Mouse (Mus musculus) B cell, adult 62 days (primary cell): Measurements from ENCODE around the gene Trex1. TPM values are rescaled to one million over a fixed set of nuclear protein-coding genes. Genes with fewer than 3 reads are reported as not detected.

Experiments
- total RNA-seq: library from RNA; stranded (reverse); gene quantifications from 4 replicates; pipeline ENCODE4 v1.2.4, GENCODE M21; 2023

Trex1 gene
- 10.8 to 15.8 TPM (median 14.9 TPM) in 4 replicates for total RNA-seq

DNA sequence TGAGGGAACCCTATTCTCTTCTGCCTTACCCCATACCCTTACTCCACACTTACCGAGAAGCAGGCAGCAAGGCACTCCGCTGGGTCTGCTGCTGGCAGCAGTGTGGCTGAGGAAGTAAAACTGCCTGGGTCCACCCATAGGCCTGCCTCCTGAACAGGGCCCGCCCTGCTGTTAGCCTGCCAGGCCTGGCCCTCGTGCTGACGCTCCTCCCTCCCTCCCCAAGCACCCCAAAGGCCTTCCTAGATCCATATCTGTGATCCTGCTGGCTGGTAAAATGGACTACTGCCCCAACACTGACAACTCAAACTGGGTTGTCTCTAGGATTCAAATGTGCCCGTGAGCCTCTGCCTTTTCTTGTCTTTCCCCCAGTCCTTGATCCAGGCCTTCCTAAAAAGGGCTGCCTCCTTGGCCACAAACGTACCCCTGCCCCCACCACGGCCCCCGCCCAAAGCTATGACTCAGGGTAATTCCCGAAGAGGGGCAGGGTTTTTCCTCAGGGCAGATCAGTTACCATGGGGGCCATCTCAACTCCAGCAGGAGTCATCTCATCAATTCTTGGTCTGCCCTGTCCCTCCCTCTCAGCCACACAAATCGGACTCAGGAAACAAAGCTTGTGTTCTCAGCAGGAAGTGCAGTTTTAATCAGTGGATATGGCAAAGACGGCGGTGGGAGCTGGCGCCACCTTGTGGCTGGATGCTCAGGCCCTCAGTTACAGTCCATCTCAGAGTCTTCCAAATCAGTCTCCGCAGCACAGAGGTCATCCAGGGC lies at the start of gene Trex1:
Gene Trex1 (minus strand): TSS at position 599 of the 768 bp plus-strand sequence.

GRCm38 (mm10) chr9:109095137-109095982 lies 35.8 kb upstream of the Trex1 start, which contains the start of gene Plxnb1:
Plxnb1 (plus strand) TSS chr9:109095389.

GRCm38 (mm10) chr9:109082124-109082800 lies 22.7 kb upstream of the Trex1 start, which contains the start of the genes Ccdc51 and Tma7:
Ccdc51 (plus strand) TSS chr9:109082493.
Tma7 (minus strand) TSS chr9:109082587.

GRCm38 (mm10) chr9:109073661-109074573 lies 14.4 kb upstream of the Trex1 start, which contains the start of gene Atrip:
Atrip (minus strand) TSS chr9:109074124.

DNA sequence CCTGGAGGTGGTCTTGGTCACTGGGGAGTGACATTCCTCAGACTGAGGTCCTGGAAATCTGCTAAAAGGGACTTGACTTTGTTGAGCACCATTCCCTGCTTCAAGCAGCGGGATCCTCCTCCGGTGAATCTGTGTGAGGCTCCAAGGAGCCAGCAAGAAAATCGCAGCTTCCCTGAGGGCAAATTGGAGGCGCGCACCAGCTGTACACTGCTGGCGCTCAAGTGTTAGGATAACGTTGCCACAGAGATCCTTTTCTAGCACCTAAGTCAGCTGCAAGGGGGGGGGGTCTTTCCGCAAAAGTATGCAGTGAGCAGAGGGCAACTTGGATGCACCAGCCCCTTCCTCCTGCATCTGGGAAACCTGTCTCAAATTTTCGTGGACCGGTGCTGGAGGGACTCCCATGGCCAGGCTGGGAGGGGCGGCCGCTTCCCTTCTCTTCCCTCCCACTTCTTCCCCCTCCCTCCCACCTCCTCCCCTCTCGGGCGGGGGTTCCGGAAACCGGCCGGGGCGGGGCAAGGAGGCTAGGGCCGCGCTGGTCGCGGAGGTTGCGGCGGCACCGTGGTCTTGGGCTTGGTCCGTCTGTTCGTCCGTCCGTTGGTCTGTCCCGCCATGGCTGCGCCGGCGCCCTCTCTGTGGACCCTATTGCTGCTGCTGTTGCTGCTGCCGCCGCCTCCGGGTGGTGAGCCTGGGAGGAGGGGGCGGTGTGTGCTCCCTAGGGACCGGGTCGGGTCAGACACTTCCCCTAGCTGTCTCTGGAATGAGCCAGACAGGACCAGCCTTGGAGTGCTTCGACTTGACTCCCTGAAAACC lies 21.2 kb downstream of the Trex1 start, which contains the start of gene Shisa5:
Gene Shisa5 (plus strand): TSS at position 480 of the 810 bp plus-strand sequence.

Other genes starting within 250 kb of the Trex1 start
- 0.06 to 0.69 TPM (median 0.46 TPM) in 3 of 4 replicates, not detected in the other for gene Celsr3, start 233.4 kb downstream of the Trex1 start, total RNA-seq
- 9.5 to 13.9 TPM (median 12.9 TPM) in 4 replicates for gene Slc26a6, start 206.5 kb downstream of the Trex1 start, total RNA-seq
- gene Tmem89, start 145.1 kb downstream of the Trex1 start, total RNA-seq = not detected in 4 replicates
- 157 to 191 TPM (median 166 TPM) in 4 replicates for gene Uqcrc1, start 123.1 kb downstream of the Trex1 start, total RNA-seq
- 1.7 to 8.1 TPM (median 4.9 TPM) in 4 replicates for gene Col7a1, start 106.1 kb downstream of the Trex1 start, total RNA-seq
- 0.51 to 0.85 TPM in 2 of 4 replicates, not detected in the others for gene Ucn2, start 73.7 kb downstream of the Trex1 start, total RNA-seq
- gene Pfkfb4, start 68.0 kb downstream of the Trex1 start, total RNA-seq = 28.1 to 37.3 TPM (median 33.5 TPM) in 4 replicates
- gene Shisa5, start 21.2 kb downstream of the Trex1 start, total RNA-seq = 1,959 to 2,110 TPM (median 1,992 TPM) in 4 replicates
- 30.7 to 37.5 TPM (median 32.9 TPM) in 4 replicates for gene Atrip, start 14.4 kb upstream of the Trex1 start, total RNA-seq
- gene Ccdc51, start 22.8 kb upstream of the Trex1 start, total RNA-seq = 6.0 to 10.5 TPM (median 7.1 TPM) in 4 replicates
- 271 to 328 TPM (median 318 TPM) in 4 replicates for gene Tma7, start 22.9 kb upstream of the Trex1 start, total RNA-seq
- gene Plxnb1, start 35.7 kb upstream of the Trex1 start, total RNA-seq = 0.12 to 0.66 TPM (median 0.36 TPM) in 4 replicates
- gene Fbxw21, start 102.3 kb upstream of the Trex1 start, total RNA-seq = not detected in 4 replicates
- gene Fbxw13, start 136.2 kb upstream of the Trex1 start, total RNA-seq = not detected in 4 replicates
- not detected in 4 replicates for gene Fbxw20, start 175.0 kb upstream of the Trex1 start, total RNA-seq
- gene Fbxw14, start 227.9 kb upstream of the Trex1 start, total RNA-seq = not detected in 4 replicates